Mouse (Mus musculus): ENCODE measurements around the gene Ippk. TPM values are rescaled to one million over a fixed set of nuclear protein-coding genes. Genes with fewer than 3 reads are reported as not detected.
A peak's percentile ranks its signal among the peaks of the same experiment; 100 is the strongest.

Ippk gene
- 18.5 and 18.7 TPM in 2 replicates for polyA plus RNA-seq (2014; fragmentation: Nextera tagmentation; extraction: Ambion mirVana)

DNA sequence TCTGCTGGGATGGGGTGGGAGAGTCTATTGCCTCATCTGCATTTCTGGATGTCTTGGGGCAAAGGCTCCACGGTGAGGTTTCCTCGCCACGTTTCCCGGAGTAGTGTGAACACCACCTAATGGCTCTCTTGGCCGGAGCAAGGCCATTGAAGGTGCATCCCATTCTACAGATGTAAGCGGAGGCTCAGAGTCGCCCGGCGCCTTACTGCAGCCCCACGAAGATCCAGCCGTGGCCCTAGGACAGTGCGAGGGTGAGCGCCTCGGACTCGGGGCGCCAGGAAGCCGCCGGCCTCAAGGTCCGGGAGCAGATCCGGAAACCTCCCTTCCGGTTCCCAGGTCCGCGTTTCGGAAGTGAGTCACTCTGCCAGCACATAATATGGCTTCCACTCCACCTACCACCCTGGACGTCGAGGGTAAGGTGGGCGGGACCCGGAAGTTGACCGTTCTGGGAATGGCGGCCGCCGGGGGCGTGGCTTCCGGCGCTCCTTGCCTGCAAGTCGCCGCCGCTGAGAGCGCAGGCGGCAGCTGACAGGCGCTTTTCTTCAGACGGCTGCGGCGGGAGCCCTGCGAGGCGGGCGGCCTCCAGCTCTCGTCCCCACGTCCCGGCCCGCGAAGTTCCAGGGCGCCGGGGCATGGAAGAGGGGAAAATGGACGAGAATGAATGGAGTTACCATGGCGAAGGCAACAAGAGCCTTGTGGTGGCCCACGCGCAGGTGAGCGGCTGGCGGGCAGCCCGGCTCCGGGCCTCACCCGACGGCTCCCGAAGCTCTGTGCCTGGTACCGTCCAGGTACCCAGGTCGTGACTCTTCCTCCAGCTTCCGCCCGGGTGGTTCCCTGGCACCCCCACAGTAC lies at the start of gene Ippk:
Gene Ippk (plus strand): TSS at position 496 of the 852 bp plus-strand sequence.
- DNase-seq (ENCODE audit: low spot score) (peak; percentile 97), ATAC-seq (replicated peaks; ENCODE audit: low FRiP score, low TSS enrichment, low read depth) (peak; percentile 98)
- no peaks in the 10 kb centered on the region for H3K36me3 ChIP-seq (ENCODE audit: control insufficient read depth, insufficient read depth, low read length)
- peak within 1 kb of the TSS; percentile 88 for H3K4me3 ChIP-seq (ENCODE audit: low read depth, low read length)
- H3K27ac ChIP-seq (ENCODE audit: low read depth): peak within 1 kb of the TSS; percentile 68
- H3K9me3 ChIP-seq (ENCODE audit: control insufficient read depth, low read length): no peaks in the 10 kb centered on the region
- H3K9ac ChIP-seq (ENCODE audit: low read length): peak within 1 kb of the TSS; percentile 72
- under 1% methylated on average over 57 of the region's 69 CpGs for WGBS
- H3K4me2 ChIP-seq (ENCODE audit: low read length): peak within 1 kb of the TSS; percentile 72
- no peaks in the 10 kb centered on the region for H3K27me3 ChIP-seq (replicated peaks; ENCODE audit: control insufficient read depth, insufficient read depth, low read length)
- H3K4me1 ChIP-seq (replicated peaks; ENCODE audit: control insufficient read depth, insufficient read depth, low read length): peaks cover 9% of the 10 kb centered on the region; the same call in 1 of the 2 replicates

DNA sequence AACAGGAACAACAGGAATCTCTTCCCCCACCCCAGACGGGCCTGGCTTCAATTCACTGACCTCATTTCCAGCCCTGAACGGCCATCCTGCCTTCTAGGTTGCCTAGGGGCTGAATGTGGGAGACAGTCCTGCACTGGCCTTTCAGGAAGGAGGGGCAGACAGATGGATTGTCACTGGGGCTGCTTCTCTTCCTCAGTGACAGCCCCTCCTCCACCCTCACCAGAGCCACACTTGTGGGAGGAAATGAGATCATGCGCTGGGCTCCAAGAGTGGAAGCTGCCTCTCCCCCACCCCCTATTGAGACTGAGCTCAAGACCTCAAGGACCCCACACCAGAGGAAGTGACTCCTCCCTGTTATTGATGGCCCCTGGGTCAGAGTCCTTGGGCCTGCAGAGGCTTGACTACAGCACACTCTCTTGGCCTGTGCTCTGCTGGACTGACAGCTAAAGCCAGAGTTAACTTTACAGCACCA lies 49.6 kb upstream of the Ippk start:
- Histone ChIP-seq H3K4me2 (ENCODE audit: low read length) (no peak overlapping the region), H3K4me3 (ENCODE audit: low read depth, low read length) (no peak overlapping the region), H3K27ac (ENCODE audit: low read depth) (peak overlapping the region; percentile 3; the same call in 1 of the 2 replicates), H3K9me3 (ENCODE audit: control insufficient read depth, low read length) (no peaks in the 10 kb centered on the region), H3K4me1 (replicated peaks; ENCODE audit: control insufficient read depth, insufficient read depth, low read length) (peaks cover 15% of the 10 kb centered on the region), H3K27me3 (replicated peaks; ENCODE audit: control insufficient read depth, insufficient read depth, low read length) (no peaks in the 10 kb centered on the region), H3K9ac (ENCODE audit: low read length) (no peak overlapping the region), H3K36me3 (ENCODE audit: control insufficient read depth, insufficient read depth, low read length) (peaks cover 24% of the 10 kb centered on the region)
- no peak for DNase-seq (ENCODE audit: low spot score)
- ATAC-seq (replicated peaks; ENCODE audit: low FRiP score, low TSS enrichment, low read depth): peak; percentile 71
- 11% methylated on average over 3 of the region's 3 CpGs for WGBS

DNA sequence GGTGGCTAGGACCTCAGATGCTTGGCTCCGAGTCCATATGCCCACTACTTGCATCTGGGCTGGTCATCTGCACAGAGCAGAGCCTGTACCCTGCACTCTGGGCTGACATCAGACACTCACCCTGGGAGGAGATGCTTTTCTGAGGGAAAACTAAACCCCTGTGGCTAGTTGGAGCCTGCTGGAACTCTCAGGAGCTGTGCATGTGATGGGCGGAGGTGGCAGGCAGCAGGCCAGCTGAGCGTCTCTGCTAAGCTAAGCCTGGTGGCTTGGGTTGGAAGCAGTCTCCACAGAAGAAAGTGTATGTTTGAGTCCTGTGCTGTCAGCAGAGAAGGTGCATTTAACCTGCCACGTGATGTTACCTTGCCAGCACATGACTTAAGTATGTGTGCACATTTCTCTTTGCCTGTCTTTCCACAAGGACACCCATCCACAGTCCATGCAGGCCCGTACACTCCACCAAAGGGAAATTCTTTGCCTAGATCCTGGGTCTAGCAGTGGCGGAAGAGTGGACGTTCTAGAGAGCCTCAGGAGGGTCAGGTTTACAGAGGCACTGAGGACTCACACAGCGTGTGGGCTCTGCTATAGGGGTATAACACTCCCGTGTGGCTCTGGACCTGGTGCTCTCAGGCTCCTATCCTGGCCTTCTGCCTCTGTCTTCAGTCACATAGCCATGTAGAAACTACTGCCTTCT lies 48.5 kb upstream of the Ippk start:
- peaks cover 34% of the 10 kb centered on the region for H3K36me3 ChIP-seq (ENCODE audit: control insufficient read depth, insufficient read depth, low read length)
- H3K27me3 ChIP-seq (replicated peaks; ENCODE audit: control insufficient read depth, insufficient read depth, low read length): no peaks in the 10 kb centered on the region
- DNase-seq (ENCODE audit: low spot score) (no peak), ATAC-seq (replicated peaks; ENCODE audit: low FRiP score, low TSS enrichment, low read depth) (no peak)
- no peaks in the 10 kb centered on the region for H3K9me3 ChIP-seq (ENCODE audit: control insufficient read depth, low read length)
- 90% methylated on average over 9 of the region's 9 CpGs for WGBS
- no peak overlapping the region for H3K9ac ChIP-seq (ENCODE audit: low read length)
- H3K4me1 ChIP-seq (replicated peaks; ENCODE audit: control insufficient read depth, insufficient read depth, low read length): peaks cover 15% of the 10 kb centered on the region
- peak overlapping the region; percentile 3; the same call in 1 of the 2 replicates for H3K27ac ChIP-seq (ENCODE audit: low read depth)
- H3K4me3 ChIP-seq (ENCODE audit: low read depth, low read length): no peak overlapping the region
- H3K4me2 ChIP-seq (ENCODE audit: low read length): no peak overlapping the region

DNA sequence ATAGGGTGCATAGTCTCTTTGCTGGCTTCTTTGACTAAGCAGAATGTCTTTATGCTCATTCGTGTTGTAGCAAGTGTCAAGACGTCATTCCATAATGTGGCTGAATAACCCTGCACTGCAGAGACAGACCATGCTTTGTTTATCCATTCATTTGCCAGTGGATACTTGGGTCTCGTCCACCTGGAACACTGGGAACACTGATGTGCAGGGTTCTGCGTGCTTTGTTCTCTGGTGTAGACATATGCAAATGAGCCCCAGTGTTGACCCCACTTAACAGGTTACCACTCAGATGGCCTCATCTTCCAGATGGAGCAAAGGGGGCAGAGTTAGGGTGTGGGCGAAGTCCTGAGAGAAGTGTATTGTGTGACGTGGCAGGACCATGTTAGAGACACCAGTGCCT lies 46.7 kb upstream of the Ippk start:
- H3K9ac ChIP-seq (ENCODE audit: low read length): no peak overlapping the region
- no peak overlapping the region for H3K4me3 ChIP-seq (ENCODE audit: low read depth, low read length)
- H3K9me3 ChIP-seq (ENCODE audit: control insufficient read depth, low read length): no peaks in the 10 kb centered on the region
- 49% methylated on average over 6 of the region's 6 CpGs for WGBS
- no peaks in the 10 kb centered on the region for H3K27me3 ChIP-seq (replicated peaks; ENCODE audit: control insufficient read depth, insufficient read depth, low read length)
- H3K4me1 ChIP-seq (replicated peaks; ENCODE audit: control insufficient read depth, insufficient read depth, low read length): peaks cover 15% of the 10 kb centered on the region
- DNase-seq (ENCODE audit: low spot score) (no peak), ATAC-seq (replicated peaks; ENCODE audit: low FRiP score, low TSS enrichment, low read depth) (no peak)
- peaks cover 52% of the 10 kb centered on the region for H3K36me3 ChIP-seq (ENCODE audit: control insufficient read depth, insufficient read depth, low read length)
- H3K27ac ChIP-seq (ENCODE audit: low read depth): no peak overlapping the region
- no peak overlapping the region for H3K4me2 ChIP-seq (ENCODE audit: low read length)

DNA sequence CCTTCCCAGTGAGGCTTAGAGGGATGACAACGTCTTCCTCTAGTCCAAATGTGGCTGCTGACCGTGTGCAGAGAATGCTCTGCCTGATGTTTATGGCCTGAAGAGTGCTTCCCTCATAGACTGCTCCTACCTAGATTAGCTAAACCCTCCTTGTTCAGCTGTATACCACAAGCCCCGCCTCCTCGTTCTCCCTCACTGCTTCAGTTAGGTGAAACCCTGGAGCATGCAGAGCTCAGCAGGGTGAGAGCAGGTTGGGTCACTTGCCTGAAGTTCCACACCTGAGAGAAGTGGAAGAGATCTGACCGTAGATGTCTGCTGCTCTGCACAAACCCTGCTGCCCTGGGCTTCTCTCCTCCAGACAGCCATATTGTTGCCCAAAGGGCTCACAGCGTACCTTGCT lies 46.3 kb upstream of the Ippk start:
- 75% methylated on average over 6 of the region's 6 CpGs for WGBS
- H3K27ac ChIP-seq (ENCODE audit: low read depth): no peak overlapping the region
- ATAC-seq (replicated peaks; ENCODE audit: low FRiP score, low TSS enrichment, low read depth): 0 out of 2 replicates have a peak, but pooled peaks have one; percentile 36
- DNase-seq (ENCODE audit: low spot score): no peak
- no peaks in the 10 kb centered on the region for H3K9me3 ChIP-seq (ENCODE audit: control insufficient read depth, low read length)
- peaks cover 15% of the 10 kb centered on the region for H3K4me1 ChIP-seq (replicated peaks; ENCODE audit: control insufficient read depth, insufficient read depth, low read length)
- H3K27me3 ChIP-seq (replicated peaks; ENCODE audit: control insufficient read depth, insufficient read depth, low read length): no peaks in the 10 kb centered on the region
- no peak overlapping the region for H3K4me2 ChIP-seq (ENCODE audit: low read length)
- H3K9ac ChIP-seq (ENCODE audit: low read length): no peak overlapping the region
- no peak overlapping the region for H3K4me3 ChIP-seq (ENCODE audit: low read depth, low read length)
- H3K36me3 ChIP-seq (ENCODE audit: control insufficient read depth, insufficient read depth, low read length): peaks cover 53% of the 10 kb centered on the region

DNA sequence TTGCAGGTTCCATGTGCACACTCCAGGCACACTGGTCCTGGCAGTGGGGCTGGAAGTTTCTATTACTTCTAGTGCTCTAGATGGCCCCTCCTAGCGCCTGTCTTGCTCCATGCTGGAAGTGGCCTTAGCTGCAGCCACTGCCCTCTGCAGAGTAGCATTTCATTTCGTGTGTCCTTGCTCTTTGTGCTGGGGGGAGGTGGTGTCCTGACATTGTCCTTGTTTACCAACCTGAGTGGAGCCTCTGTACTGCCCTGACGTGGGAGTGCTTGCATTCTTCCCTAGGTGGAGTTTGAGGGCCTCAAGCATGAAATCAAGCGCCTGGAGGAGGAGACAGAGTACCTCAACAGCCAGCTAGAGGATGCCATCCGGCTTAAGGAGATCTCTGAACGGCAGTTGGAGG lies 43.4 kb upstream of the Ippk start:
- no peak for ATAC-seq (replicated peaks; ENCODE audit: low FRiP score, low TSS enrichment, low read depth)
- Histone ChIP-seq H3K4me3 (ENCODE audit: low read depth, low read length) (no peak overlapping the region), H3K36me3 (ENCODE audit: control insufficient read depth, insufficient read depth, low read length) (peaks cover 71% of the 10 kb centered on the region), H3K27me3 (replicated peaks; ENCODE audit: control insufficient read depth, insufficient read depth, low read length) (no peaks in the 10 kb centered on the region), H3K9ac (ENCODE audit: low read length) (no peak overlapping the region), H3K4me2 (ENCODE audit: low read length) (no peak overlapping the region), H3K9me3 (ENCODE audit: control insufficient read depth, low read length) (no peaks in the 10 kb centered on the region), H3K27ac (ENCODE audit: low read depth) (no peak overlapping the region), H3K4me1 (replicated peaks; ENCODE audit: control insufficient read depth, insufficient read depth, low read length) (0 out of 2 replicates have a peak, but pooled peaks cover 5% of the 10 kb centered on the region)
- no peak for DNase-seq (ENCODE audit: low spot score)
- WGBS: 80% methylated on average over 6 of the region's 6 CpGs

DNA sequence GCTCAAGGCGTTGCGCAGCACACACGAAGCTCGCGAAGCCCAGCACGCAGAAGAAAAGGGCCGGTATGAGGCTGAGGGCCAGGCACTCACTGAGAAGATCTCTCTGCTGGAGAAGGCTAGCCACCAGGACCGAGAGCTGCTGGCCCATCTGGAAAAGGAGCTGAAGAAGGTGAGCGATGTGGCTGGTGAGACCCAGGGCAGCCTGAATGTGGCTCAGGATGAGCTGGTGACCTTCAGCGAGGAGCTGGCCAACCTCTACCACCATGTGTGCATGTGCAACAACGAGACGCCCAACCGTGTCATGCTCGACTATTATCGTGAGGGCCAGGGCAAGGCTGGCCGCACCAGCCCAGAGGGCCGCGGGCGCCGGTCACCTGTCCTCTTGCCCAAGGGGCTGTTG lies 41.7 kb upstream of the Ippk start:
- Histone ChIP-seq H3K27ac (ENCODE audit: low read depth) (no peak overlapping the region), H3K27me3 (replicated peaks; ENCODE audit: control insufficient read depth, insufficient read depth, low read length) (no peaks in the 10 kb centered on the region), H3K36me3 (ENCODE audit: control insufficient read depth, insufficient read depth, low read length) (peaks cover 88% of the 10 kb centered on the region), H3K4me3 (ENCODE audit: low read depth, low read length) (no peak overlapping the region), H3K4me1 (replicated peaks; ENCODE audit: control insufficient read depth, insufficient read depth, low read length) (0 out of 2 replicates have a peak, but pooled peaks cover 5% of the 10 kb centered on the region), H3K9ac (ENCODE audit: low read length) (no peak overlapping the region), H3K4me2 (ENCODE audit: low read length) (no peak overlapping the region), H3K9me3 (ENCODE audit: control insufficient read depth, low read length) (no peaks in the 10 kb centered on the region)
- 96% methylated on average over 20 of the region's 20 CpGs for WGBS
- DNase-seq (ENCODE audit: low spot score): no peak
- no peak for ATAC-seq (replicated peaks; ENCODE audit: low FRiP score, low TSS enrichment, low read depth)

DNA sequence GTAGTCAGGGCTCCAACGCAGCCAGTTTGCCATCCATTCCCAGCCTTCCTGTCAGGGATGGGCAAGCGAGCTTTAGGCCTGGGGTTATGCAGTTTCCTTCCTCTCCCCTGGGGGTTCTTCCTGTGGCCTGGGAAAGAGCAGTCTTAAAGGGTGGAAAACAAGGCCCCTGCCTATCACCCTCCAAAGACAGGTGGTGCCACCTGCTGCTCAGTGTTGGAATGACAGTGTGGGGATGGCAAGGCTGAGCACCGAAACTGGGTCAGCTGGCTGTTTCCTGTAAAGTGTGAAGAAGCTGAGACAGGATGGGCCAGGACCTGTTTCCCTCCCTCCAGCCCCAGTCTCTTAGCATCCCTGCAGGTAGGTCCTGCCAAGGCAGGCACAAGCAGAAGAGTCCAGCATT lies 39.8 kb upstream of the Ippk start:
- Histone ChIP-seq H3K4me1 (replicated peaks; ENCODE audit: control insufficient read depth, insufficient read depth, low read length) (no peaks in the 10 kb centered on the region), H3K4me2 (ENCODE audit: low read length) (no peak overlapping the region), H3K27ac (ENCODE audit: low read depth) (no peak overlapping the region), H3K4me3 (ENCODE audit: low read depth, low read length) (no peak overlapping the region), H3K27me3 (replicated peaks; ENCODE audit: control insufficient read depth, insufficient read depth, low read length) (no peaks in the 10 kb centered on the region), H3K9ac (ENCODE audit: low read length) (no peak overlapping the region), H3K9me3 (ENCODE audit: control insufficient read depth, low read length) (no peaks in the 10 kb centered on the region), H3K36me3 (ENCODE audit: control insufficient read depth, insufficient read depth, low read length) (peaks cover 96% of the 10 kb centered on the region)
- peak; percentile 75 for ATAC-seq (replicated peaks; ENCODE audit: low FRiP score, low TSS enrichment, low read depth)
- WGBS: 26% methylated on average over 3 of the region's 3 CpGs
- peak; percentile 95 for DNase-seq (ENCODE audit: low spot score)
